Mouse (Mus musculus) splenic B cell, adult 2 months (primary cell): Measurements from ENCODE around the gene Olfr635.
"Not testable (repeated sequence)": the region's sequence is repeated elsewhere in the genome, so short reads cannot be mapped to it uniquely, and the experiment has no call there.

Experiments used
- DNase-seq: peaks from one replicate; pipeline ENCODE4 v3.0.0-alpha.2; 2011; ENCODE audit warnings: low read depth, low spot score
- H3K27me3 ChIP-seq: 2 replicates; pipeline ENCODE4 v1.6.1; 2012; ENCODE audit warnings: mild to moderate bottlenecking, low read length, moderate library complexity, mixed read lengths; ENCODE audit not compliant: control insufficient read depth, poor library complexity, insufficient read depth, severe bottlenecking
- H3K36me3 ChIP-seq: 2 replicates; pipeline ENCODE4 v1.6.1; 2012; ENCODE audit warnings: mild to moderate bottlenecking, low read length, moderate library complexity, mixed read lengths; ENCODE audit not compliant: control insufficient read depth, poor library complexity, insufficient read depth, severe bottlenecking

Gene Olfr635

GRCm38 (mm10) chr7:103970852-103971251 is at the start of gene Olfr635:
Gene Olfr635, plus strand, starts transcription at chr7:103971152.
- H3K27me3 ChIP-seq: no peaks in the 10 kb centered on the region
- no peaks in the 10 kb centered on the region for H3K36me3 ChIP-seq
- DNase-seq: no peak

- Histone ChIP-seq H3K36me3 (no peaks in the 10 kb centered on the region), H3K27me3 (no peaks in the 10 kb centered on the region)
- DNase-seq: no peak
Observed at GRCm38 (mm10) chr7:103928525-103928924, 42.4 kb upstream of the Olfr635 start, which contains the start of gene Olfr631. Gene Olfr631, plus strand, starts transcription at chr7:103928825.

GRCm38 (mm10) chr7:103934264-103934663 is 36.7 kb upstream of the Olfr635 start, which contains the start of gene Olfr632:
Gene Olfr632, plus strand, starts transcription at chr7:103934347.
- H3K27me3 ChIP-seq: no peaks in the 10 kb centered on the region
- H3K36me3 ChIP-seq: no peaks in the 10 kb centered on the region
- DNase-seq: no peak

GRCm38 (mm10) chr7:103942730-103943129 is 28.2 kb upstream of the Olfr635 start:
- no peaks in the 10 kb centered on the region for H3K36me3 ChIP-seq
- DNase-seq: peak; percentile 78
- H3K27me3 ChIP-seq: no peaks in the 10 kb centered on the region

GRCm38 (mm10) chr7:103944137-103944536 is 26.8 kb upstream of the Olfr635 start, which contains the start of gene Olfr633:
Gene Olfr633, plus strand, starts transcription at chr7:103944437.
- Histone ChIP-seq H3K36me3 (no peaks in the 10 kb centered on the region), H3K27me3 (no peaks in the 10 kb centered on the region)
- DNase-seq: no peak

- not testable (repeated sequence) for H3K36me3 ChIP-seq, DNase-seq, H3K27me3 ChIP-seq
Observed at GRCm38 (mm10) chr7:103966873-103967272, 4.1 kb upstream of the Olfr635 start.

- Histone ChIP-seq H3K36me3 (no peaks in the 10 kb centered on the region), H3K27me3 (no peaks in the 10 kb centered on the region)
- no peak for DNase-seq
Observed at GRCm38 (mm10) chr7:103971782-103972181, 830 bp downstream of the Olfr635 start.

- Histone ChIP-seq H3K27me3 (no peaks in the 10 kb centered on the region), H3K36me3 (no peaks in the 10 kb centered on the region)
- no peak for DNase-seq
Observed at GRCm38 (mm10) chr7:103998446-103998845, 27.5 kb downstream of the Olfr635 start, which contains the start of gene Olfr638. Gene Olfr638, plus strand, starts transcription at chr7:103998746.

- H3K36me3 ChIP-seq: no peaks in the 10 kb centered on the region
- no peaks in the 10 kb centered on the region for H3K27me3 ChIP-seq
- no peak for DNase-seq
Observed at GRCm38 (mm10) chr7:103999124-103999523, 28.2 kb downstream of the Olfr635 start.

GRCm38 (mm10) chr7:104017203-104017602 is 46.3 kb downstream of the Olfr635 start, which contains the start of gene Olfr639:
Gene Olfr639, minus strand, starts transcription at chr7:104017303.
- Histone ChIP-seq H3K27me3 (no peaks in the 10 kb centered on the region), H3K36me3 (no peaks in the 10 kb centered on the region)
- DNase-seq: no peak

GRCm38 (mm10) chr7:104018953-104019352 is 48.0 kb downstream of the Olfr635 start:
- H3K27me3 ChIP-seq: no peaks in the 10 kb centered on the region
- no peaks in the 10 kb centered on the region for H3K36me3 ChIP-seq
- no peak for DNase-seq

- no peaks in the 10 kb centered on the region for H3K27me3 ChIP-seq
- no peaks in the 10 kb centered on the region for H3K36me3 ChIP-seq
- DNase-seq: no peak
Observed at GRCm38 (mm10) chr7:104021651-104022050, 50.7 kb downstream of the Olfr635 start.

- Histone ChIP-seq H3K36me3 (no peaks in the 10 kb centered on the region), H3K27me3 (no peaks in the 10 kb centered on the region)
- no peak for DNase-seq
Observed at GRCm38 (mm10) chr7:104025473-104025872, 54.5 kb downstream of the Olfr635 start, which contains the start of gene Olfr640. Gene Olfr640, minus strand, starts transcription at chr7:104025573.

- no peak for DNase-seq
- H3K27me3 ChIP-seq: no peaks in the 10 kb centered on the region
- no peaks in the 10 kb centered on the region for H3K36me3 ChIP-seq
Observed at GRCm38 (mm10) chr7:104026978-104027377, 56.0 kb downstream of the Olfr635 start.

GRCm38 (mm10) chr7:104035145-104035544 is 64.2 kb downstream of the Olfr635 start, which contains the start of gene Olfr641:
Gene Olfr641, plus strand, starts transcription at chr7:104035445.
- H3K36me3 ChIP-seq: no peaks in the 10 kb centered on the region
- DNase-seq: no peak
- H3K27me3 ChIP-seq: no peaks in the 10 kb centered on the region
